Mouse (Mus musculus) ES-CJ7 (cell line): Measurements from ENCODE around the gene Olfr510.

Source experiments
- DNase-seq: peaks from one replicate; pipeline ENCODE4 v3.0.0; 2011; ENCODE audit warnings: low read depth, low spot score

Gene Olfr510

DNA sequence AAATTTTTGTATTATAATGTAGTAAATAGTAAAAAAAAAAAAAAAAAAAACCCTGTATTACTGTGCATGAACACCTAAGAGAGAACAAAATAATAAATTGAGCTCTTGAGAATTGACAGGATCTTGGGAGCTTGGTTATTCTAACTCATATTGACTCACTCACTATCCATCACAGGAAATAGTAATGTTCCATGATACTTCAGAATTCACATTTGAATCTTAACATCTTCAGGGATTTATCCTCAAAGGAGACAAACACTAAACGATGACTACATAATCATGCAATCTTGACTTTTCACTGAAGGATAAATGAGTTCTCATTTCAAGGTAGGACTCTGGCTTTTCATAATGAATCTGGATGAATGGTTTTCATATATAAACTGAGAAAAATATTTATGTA, at the start of gene Olfr510:
Gene Olfr510, plus strand, starts transcription at position 301 of the 400 bp plus-strand sequence.
- no peak for DNase-seq

DNA sequence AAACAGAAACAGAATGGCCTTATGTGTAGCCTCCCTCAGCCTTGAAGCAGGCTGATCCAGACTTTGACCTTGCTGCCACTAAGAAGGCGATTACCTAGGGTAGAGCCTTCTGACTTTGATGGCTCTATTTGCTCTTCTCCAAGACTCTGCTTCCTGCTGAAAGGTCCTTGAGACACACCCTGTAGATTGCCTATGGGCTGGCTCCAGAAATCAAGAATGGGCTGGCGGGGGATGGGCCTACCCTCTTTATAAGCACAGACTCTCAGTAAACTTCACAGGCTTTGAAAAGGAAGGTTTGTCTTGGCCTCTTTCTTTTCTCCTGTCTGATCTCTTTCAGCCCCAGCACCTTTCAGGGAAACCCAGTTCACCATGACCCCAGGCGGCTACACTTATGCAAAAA, 49.4 kb upstream of the Olfr510 start:
- peak; percentile 88 for DNase-seq

DNA sequence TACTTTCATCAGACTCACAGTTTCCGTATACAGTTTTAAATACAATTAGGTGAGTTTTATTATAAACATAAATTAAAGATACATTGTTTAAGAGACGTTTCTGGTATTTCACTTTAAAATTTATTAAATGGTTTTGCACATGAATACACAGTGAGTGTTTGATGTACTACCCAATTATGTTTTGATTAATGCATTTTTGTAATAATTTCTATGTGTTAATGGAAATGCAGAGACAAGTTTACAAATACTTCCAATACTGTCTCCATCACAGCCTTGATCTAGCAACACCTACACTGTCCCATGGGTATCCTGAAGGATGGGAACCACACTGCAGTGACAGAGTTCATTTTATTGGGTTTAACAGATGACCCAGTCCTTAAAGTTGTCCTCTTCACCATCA, 44.7 kb upstream of the Olfr510 start, which contains the start of gene Olfr507:
Gene Olfr507, plus strand, starts transcription at position 301 of the 400 bp plus-strand sequence.
- no peak for DNase-seq

DNA sequence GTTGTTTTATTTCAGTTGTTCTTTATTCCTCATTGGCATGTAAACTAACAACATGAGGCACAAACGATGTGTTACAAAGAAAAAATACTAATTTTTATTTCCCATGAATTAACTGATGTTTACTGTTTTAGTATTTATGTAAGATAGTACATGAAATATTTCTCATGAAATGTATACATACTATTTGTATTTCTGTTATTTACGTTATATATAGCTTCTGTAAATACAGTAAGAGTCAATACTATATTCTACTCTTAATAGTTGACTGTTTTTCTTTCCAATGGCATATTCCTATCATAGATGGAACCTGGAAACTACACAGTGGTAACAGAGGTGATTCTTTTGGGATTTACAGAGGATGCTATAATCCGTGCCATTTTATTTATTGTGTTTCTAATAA, 36.5 kb upstream of the Olfr510 start, which contains the start of gene Olfr508:
Gene Olfr508, plus strand, starts transcription at position 301 of the 400 bp plus-strand sequence.
- no peak for DNase-seq

DNA sequence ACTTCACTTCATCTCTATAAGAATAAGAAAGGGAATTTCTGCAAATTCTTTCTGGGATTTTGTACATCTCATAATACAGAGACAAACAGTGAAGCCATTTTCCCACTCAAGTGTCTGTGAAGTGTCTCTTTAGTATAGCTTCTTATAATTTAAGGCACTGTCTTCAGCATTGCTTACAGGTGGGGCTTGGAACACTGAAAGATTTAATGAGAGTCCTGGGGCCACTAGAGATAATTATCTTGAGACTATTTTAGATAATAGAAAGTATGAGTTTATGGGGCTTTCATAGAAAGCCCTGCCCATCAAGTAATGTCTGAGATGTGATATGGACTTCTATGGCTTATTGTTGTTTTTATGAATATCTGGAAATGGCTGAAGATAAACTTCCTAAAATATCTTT, 14.4 kb upstream of the Olfr510 start, which contains the start of gene Olfr509:
Gene Olfr509, minus strand, starts transcription at position 101 of the 400 bp plus-strand sequence.
- DNase-seq: no peak

DNA sequence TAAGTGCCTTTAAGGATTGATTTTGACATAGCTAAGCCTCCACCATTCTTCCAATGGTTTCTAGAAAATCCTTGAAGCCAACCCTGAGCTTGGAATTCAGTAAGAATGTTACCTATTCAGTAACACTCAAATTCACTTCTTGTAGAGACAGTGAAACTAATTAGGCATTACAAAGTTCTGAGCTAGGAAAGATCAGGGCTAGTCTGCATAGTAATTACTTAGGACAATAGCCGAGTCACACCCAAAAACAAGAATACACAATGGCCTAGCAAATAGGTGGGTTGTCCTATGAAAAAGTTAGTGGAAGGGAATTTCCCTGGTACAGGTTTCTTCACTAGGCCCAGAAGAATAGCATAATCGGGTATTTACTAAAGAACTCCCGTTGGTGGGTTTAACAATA, 3.8 kb upstream of the Olfr510 start:
- DNase-seq: peak; percentile 85

DNA sequence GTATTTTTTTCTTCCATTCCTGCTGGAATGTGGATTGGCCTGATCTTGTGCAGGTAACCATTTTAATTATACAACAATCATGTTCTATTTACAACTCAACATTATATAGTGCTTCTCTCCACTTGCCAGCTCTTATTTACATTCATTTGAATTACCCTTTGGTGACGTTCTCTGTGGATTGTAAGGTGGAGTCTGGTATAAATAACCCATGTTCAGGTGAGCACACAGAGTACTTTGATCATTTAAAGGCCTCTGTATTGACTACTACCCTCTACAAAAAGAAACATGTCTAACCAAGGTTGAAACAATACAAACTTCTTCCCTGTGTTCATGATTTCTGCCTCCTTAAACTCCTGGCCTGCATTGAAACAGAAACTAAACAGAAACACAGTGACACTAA, 4.8 kb downstream of the Olfr510 start:
- DNase-seq: no peak

DNA sequence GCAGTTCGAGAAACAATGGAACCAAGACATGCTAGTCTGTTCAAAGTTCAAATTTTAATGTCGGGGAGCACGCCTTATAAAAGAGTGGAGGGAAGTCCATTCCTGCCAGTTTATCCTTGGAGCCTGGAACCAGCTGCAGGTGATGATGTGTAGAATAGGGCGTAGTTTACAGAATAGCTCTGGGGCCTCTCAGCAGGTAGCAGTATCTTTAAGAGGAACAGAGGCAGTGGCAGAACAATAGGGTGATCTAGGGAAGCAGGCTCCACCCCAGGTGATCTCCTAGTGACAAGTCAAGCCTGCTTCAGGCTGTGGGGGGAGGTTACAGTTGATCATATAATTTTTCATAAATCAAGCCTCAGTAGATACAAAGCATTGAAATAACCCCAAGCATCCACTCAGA, 12.7 kb downstream of the Olfr510 start:
- peak; percentile 75 for DNase-seq

DNA sequence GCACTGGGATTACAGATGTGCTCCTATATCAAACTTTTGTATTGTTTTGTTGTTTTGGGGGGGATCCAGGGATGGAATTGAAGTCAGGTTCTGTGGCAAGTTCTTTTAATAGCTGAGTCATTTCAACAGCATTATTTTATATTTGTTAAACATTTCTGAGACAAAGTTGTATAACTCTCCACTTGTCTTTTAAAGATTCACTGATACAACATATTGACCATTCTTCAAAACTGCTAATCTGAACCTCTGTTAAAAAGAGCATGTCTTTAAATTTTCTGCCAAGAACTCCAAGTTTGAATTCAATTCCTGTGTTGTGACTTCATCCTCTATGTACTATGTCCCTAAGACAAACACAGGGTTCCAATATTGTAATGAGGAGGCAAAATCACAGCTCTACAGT, 46.8 kb downstream of the Olfr510 start, which contains the start of gene Olfr512:
Gene Olfr512, plus strand, starts transcription at position 301 of the 400 bp plus-strand sequence.
- no peak for DNase-seq
